Mouse (Mus musculus) megakaryocyte, embryonic 14.5 days (primary cell): Measurements from ENCODE around the gene Fcgr2b.

Experiments used
- FLI1 ChIP-seq: IDR thresholded peaks from 2 replicates; pipeline ENCODE4 v1.6.1; 2012; ENCODE audit warnings: low read length, inconsistent platforms, mixed read lengths
- GATA1 ChIP-seq: IDR thresholded peaks from 3 replicates; pipeline ENCODE4 v1.6.1; 2012; ENCODE audit warnings: mixed read lengths, low read length, inconsistent platforms, borderline replicate concordance

DNA sequence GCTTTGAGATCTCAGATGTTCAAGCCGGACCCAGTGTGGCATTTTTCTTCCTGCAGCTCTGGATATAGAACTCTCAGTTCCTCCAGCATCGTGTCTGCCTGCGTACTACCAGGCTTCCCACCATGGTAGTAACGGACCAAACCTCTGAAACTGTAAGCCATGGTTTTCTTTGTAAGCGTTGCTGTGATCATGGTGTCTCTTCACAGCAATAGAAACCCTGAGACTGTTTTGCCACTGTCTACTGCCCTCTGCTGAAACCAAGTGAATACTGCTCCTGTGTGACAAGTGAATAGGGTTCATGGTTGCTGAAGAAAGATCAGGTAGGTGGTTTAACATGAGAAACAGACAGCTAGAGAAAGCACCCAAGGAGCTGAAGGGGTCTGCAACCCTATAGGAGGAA is 16.2 kb upstream of the Fcgr2b start:
- TF ChIP-seq GATA1 (no peak), FLI1 (no peak)
